Mouse (Mus musculus) lung, embryonic 16.5 days (tissue): ENCODE data around the gene Gm17657. TPM values are rescaled to one million over a fixed set of nuclear protein-coding genes. Genes with fewer than 3 reads are reported as not detected.
A peak's percentile ranks its signal among the peaks of the same experiment; 100 is the strongest.
"Not testable (repeated sequence)": the region's sequence is repeated elsewhere in the genome, so short reads cannot be mapped to it uniquely, and the experiment has no call there.

ENCODE experiments used
- ATAC-seq: fragments of 200-750 bp; cut with Nextera tagmentation; 2 replicates; pipeline ENCODE4 v1.8.0; 2017; ENCODE audit warnings: low read depth, mild to moderate bottlenecking, moderate library complexity
- H3K27ac ChIP-seq: fragments of 300-500 bp; sonication (generic); 2 replicates; pipeline ENCODE4 v1.5.1; 2014; ENCODE audit warnings: mild to moderate bottlenecking, control low read depth, low read length
- H3K27me3 ChIP-seq: fragments of 300-500 bp; sonication (generic); 2 replicates; pipeline ENCODE4 v1.6.1; 2014; ENCODE audit warnings: low read depth, low read length, mixed read lengths; ENCODE audit not compliant: control insufficient read depth, insufficient read depth
- H3K36me3 ChIP-seq: fragments of 300-500 bp; sonication (generic); 2 replicates; pipeline ENCODE4 v1.6.1; 2014; ENCODE audit warnings: low read length; ENCODE audit not compliant: control insufficient read depth, insufficient read depth
- H3K4me1 ChIP-seq: fragments of 300-500 bp; sonication (generic); replicated peaks from 2 replicates; pipeline ENCODE4 v1.6.1; 2014; ENCODE audit warnings: low read length, mixed read lengths; ENCODE audit not compliant: control insufficient read depth, insufficient read depth
- H3K4me2 ChIP-seq: fragments of 300-500 bp; sonication (generic); 2 replicates; pipeline ENCODE4 v1.6.1; 2014; ENCODE audit warnings: low read depth, low read length, control low read depth
- H3K4me3 ChIP-seq: fragments of 300-500 bp; sonication (generic); 2 replicates; pipeline ENCODE4 v1.5.1; 2014; ENCODE audit warnings: mild to moderate bottlenecking, low read length, control low read depth
- H3K9ac ChIP-seq: fragments of 300-500 bp; sonication (generic); 2 replicates; pipeline ENCODE4 v1.6.1; 2014; ENCODE audit warnings: low read length, control low read depth
- H3K9me3 ChIP-seq: fragments of 300-500 bp; sonication (generic); 2 replicates; pipeline ENCODE4 v1.6.1; 2016; ENCODE audit warnings: low read length; ENCODE audit not compliant: control insufficient read depth
- WGBS: fragments of 180-500 bp; shearing (Covaris S2); extraction: QIAGEN DNeasy Blood & Tissue Kit; methylation state at CpG from one replicate; pipeline ENCODE4 v1.1.7; 2014; 5-methylcytosine and 5-hydroxymethylcytosine counted together
- polyA plus RNA-seq: library from polyadenylated mRNA; unstranded; fragments of >200 nt; fragmentation: Nextera tagmentation; extraction: Ambion mirVana; gene quantifications from 2 replicates; pipeline ENCODE4 v1.2.1, GENCODE M21; 2015

Gm17657 gene
- polyA plus RNA-seq, 1 experiment from 2014 or later: not detected

DNA sequence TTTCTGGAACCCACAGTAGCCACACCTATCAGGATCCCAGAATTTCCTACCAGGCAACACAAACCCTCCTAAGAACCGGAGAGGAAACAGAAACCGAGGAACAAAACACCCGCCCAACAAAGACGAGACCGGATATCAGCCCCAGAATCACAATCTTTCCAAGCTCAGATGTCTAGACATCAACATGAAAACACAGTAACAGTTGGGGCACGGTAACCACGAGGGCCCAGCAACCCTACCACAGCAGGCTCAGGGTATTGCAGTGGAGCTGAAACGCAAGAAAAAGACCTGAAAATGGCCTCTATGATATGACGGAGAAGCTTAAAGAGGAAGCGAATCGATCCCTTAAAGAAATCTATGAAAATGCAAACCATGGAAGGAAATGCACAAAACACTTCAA is 15.6 kb downstream of the Gm17657 start:
- H3K9ac ChIP-seq: no peak overlapping the region
- no peak overlapping the region for H3K4me2 ChIP-seq
- peaks cover 7% of the 10 kb centered on the region for H3K4me1 ChIP-seq
- 91% methylated on average over 11 of the region's 11 CpGs for WGBS
- H3K36me3 ChIP-seq: no peaks in the 10 kb centered on the region
- no peaks in the 10 kb centered on the region for H3K27me3 ChIP-seq
- ATAC-seq: no peak
- no peak overlapping the region for H3K4me3 ChIP-seq
- no peaks in the 10 kb centered on the region for H3K9me3 ChIP-seq
- H3K27ac ChIP-seq: no peak overlapping the region

DNA sequence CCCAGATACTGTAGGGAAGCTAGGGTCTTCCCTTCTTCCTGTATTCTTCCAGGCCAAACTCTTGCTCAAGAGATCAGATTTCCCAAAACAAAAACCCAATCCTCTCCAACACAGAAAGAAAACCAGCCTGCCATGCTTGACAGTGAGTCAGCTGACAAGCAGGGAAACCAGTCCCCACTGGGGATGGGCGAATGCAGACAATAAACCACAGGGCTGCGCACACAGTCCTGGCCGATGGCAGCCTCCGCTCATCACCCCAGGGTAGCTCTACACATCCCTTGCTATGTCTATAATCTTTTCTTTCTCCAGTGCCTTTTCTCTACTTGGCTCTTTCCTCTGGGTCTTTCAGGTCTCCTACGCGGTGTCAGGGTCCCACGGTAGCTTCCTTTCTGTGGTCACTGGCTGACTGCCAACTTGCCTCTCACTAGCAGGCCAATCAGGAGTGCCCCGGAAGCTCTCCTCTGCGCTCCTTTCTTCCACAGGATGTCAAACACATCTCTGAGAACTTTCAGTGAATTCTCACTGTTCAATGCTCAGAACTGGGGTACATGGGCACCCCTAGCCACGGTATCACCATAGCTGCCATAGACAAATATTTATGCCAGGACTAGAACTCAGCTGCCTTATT is 17.6 kb downstream of the Gm17657 start:
- WGBS: 42% methylated on average over 10 of the region's 10 CpGs
- Histone ChIP-seq H3K27me3 (no peaks in the 10 kb centered on the region), H3K4me1 (peaks cover 7% of the 10 kb centered on the region), H3K4me3 (no peak overlapping the region), H3K9ac (no peak overlapping the region), H3K4me2 (no peak overlapping the region), H3K9me3 (no peaks in the 10 kb centered on the region), H3K36me3 (no peaks in the 10 kb centered on the region), H3K27ac (no peak overlapping the region)
- no peak for ATAC-seq

DNA sequence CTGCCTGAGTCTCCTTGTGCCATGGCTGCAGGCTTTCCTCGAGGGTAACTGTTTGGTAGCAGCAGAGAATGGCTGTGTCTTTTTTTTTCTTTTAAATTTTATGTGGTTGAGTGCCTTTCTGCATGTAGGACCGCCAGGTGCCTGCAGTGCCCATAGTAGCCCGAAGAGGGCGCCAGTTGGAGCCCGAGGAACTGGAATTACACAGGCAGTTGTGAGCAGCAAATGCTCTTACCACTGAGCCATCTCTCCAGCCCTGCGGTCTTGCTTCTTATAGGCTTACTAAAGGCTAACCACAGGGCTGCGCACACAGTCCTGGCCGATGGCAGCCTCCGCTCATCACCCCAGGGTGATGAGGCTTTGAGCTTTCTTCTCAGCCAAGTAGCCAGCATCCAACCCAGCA is 18.2 kb downstream of the Gm17657 start:
- 75% methylated on average over 9 of the region's 9 CpGs for WGBS
- H3K9me3 ChIP-seq: no peaks in the 10 kb centered on the region
- no peaks in the 10 kb centered on the region for H3K36me3 ChIP-seq
- ATAC-seq: no peak
- H3K4me3 ChIP-seq: no peak overlapping the region
- no peak overlapping the region for H3K4me2 ChIP-seq
- no peak overlapping the region for H3K9ac ChIP-seq
- peaks cover 7% of the 10 kb centered on the region for H3K4me1 ChIP-seq
- H3K27me3 ChIP-seq: no peaks in the 10 kb centered on the region
- H3K27ac ChIP-seq: no peak overlapping the region

DNA sequence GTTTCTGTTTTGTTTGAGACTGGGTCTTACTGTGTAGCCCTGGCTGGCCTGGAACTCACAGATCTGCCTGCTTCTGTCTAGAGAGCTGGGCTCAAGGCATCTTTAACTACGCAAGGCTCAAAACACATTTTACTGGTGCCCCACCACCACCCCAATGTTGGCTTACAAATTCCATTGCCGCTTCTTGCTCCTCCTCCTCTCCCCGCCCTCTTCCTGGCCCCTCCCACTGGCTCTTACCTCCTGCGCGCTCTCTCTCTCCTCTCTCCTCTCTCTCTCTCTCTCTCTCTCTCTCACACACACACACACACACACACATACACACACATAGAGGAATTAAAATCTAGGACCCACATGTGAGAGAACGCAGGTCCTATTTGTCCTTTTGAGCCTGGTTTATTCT is 18.9 kb downstream of the Gm17657 start:
- Histone ChIP-seq H3K27ac (no peak overlapping the region), H3K27me3 (no peaks in the 10 kb centered on the region), H3K4me1 (peaks cover 7% of the 10 kb centered on the region), H3K4me2 (no peak overlapping the region), H3K9ac (no peak overlapping the region), H3K9me3 (no peaks in the 10 kb centered on the region), H3K4me3 (no peak overlapping the region), H3K36me3 (no peaks in the 10 kb centered on the region)
- no peak for ATAC-seq
- WGBS: 71% methylated on average over 6 of the region's 6 CpGs

DNA sequence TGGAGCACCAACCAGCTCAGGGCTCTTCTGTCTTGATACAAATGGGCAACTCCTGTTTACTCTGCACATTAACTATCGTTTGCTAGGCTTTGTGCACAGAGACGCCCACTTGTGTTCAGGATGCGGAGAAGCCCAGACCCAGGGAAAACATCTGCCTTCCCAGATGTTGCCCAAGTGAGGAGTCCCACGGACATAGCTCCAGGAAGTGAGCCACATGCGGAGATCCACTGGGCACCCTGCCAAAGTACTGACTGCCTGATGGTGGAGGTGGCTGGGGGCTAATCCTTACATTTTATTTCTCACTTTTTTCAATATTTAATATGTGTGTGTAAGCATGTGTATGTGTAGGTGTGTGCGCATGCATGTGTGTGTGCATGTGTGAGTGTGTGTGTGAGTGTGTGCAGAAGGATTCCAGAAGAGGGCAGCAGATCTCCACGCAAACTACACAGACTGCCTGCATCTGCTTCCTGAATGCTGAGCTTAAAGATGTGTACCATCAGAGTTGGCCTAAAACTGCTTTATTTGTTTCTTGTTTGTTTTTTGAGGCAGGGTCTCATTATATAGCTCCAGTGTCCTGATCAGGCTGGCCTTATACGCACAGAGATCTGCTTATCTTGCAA is 20.8 kb downstream of the Gm17657 start:
- Histone ChIP-seq H3K4me1 (peaks cover 7% of the 10 kb centered on the region), H3K9me3 (no peaks in the 10 kb centered on the region), H3K4me2 (no peak overlapping the region), H3K4me3 (no peak overlapping the region), H3K36me3 (no peaks in the 10 kb centered on the region), H3K27ac (no peak overlapping the region), H3K27me3 (no peaks in the 10 kb centered on the region), H3K9ac (no peak overlapping the region)
- 64% methylated on average over 8 of the region's 8 CpGs for WGBS
- ATAC-seq: peak; percentile 15; the same call in 1 of the 2 replicates

DNA sequence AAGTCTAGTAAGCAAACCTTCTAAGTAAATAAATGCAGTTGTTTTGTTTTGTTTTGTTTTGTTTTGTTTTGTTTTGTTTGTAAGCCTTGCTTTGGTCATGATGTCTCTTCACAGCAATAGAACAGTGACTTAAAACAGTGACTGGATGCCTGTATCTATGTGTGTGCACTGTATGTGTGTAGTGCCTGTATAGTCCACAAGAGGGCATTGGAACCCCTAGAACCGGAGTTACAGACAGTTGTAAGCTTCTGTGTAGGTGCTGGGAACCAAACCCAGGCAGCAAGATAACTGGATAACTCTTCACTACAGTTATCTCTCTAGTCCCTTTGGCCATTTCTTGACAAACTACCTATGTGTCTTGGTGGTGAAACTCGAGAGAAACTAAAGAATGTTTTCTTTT is 23.8 kb downstream of the Gm17657 start:
- ATAC-seq: no peak
- no peak overlapping the region for H3K4me3 ChIP-seq
- H3K9me3 ChIP-seq: no peaks in the 10 kb centered on the region
- no peaks in the 10 kb centered on the region for H3K4me1 ChIP-seq
- H3K27ac ChIP-seq: no peak overlapping the region
- no peaks in the 10 kb centered on the region for H3K36me3 ChIP-seq
- H3K27me3 ChIP-seq: no peaks in the 10 kb centered on the region
- no peak overlapping the region for H3K4me2 ChIP-seq
- no peak overlapping the region for H3K9ac ChIP-seq
- 79% methylated on average over 2 of the region's 2 CpGs for WGBS

DNA sequence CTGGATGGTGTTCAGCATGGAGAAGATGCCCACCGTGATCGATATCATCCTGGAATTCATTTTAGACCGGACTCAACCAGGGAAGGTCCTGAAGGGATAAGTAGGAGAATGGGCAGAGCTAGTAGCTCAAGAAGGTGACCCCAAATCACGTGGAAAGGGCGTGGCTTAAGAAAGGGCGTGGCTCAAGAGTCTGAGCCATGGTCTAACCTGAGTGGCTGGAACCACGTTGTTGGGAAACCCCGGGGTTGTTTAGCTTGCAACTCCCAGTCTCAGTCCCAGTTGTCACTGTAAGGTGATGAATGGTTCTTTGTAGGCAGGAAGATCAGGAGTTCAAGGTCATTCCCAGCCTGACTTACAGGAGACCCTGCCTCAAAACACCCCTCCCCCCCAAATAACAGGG is 29.7 kb downstream of the Gm17657 start:
- 66% methylated on average over 8 of the region's 8 CpGs for WGBS
- no peaks in the 10 kb centered on the region for H3K36me3 ChIP-seq
- H3K27ac ChIP-seq: no peak overlapping the region
- no peak overlapping the region for H3K4me2 ChIP-seq
- no peak overlapping the region for H3K9ac ChIP-seq
- no peaks in the 10 kb centered on the region for H3K9me3 ChIP-seq
- H3K4me1 ChIP-seq: no peaks in the 10 kb centered on the region
- ATAC-seq: no peak
- H3K27me3 ChIP-seq: no peaks in the 10 kb centered on the region
- H3K4me3 ChIP-seq: no peak overlapping the region

DNA sequence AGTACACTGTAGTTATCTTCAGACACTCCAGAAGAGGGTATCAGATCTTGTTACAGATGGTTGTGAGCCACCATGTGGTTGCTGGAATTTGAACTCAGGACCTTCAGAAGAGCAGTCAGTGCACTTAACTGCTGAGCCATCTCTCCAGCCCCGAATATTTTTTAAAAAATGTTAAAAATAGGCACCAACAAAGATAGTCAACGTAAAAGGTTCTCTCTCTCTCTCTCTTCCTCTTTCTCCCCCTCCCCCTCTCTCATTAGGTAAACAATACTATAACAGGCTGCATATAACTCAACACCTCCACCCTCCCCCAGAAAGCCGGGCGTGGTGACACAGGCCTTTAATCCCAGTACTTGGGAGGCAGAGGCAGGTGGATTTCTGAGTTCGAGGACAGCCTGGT is 30.8 kb downstream of the Gm17657 start:
- 81% methylated on average over 5 of the region's 5 CpGs for WGBS

DNA sequence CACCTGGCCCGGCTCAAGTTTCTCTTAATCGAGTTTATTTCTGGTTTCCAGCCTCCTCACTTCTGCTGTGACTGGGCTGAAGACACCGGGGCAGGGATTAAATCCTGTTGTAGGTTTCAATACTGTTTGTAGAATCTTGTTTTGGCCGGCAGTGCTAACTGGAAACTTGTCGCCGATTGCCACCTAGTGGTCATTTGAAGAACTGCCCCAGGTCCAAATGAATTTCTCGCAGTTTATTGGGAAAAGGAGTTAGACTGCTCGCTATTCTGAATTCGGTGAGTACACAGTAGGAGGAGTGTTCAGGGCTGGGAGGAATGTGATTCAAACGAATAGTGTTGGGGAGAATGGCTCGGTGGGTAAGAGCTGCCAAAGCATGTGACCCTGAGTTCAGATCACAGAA is 35.0 kb downstream of the Gm17657 start:
- Histone ChIP-seq H3K36me3 (no peaks in the 10 kb centered on the region), H3K9ac (no peak overlapping the region), H3K27me3 (no peaks in the 10 kb centered on the region), H3K4me3 (no peak overlapping the region), H3K27ac (no peak overlapping the region), H3K4me1 (peaks cover 2% of the 10 kb centered on the region; the same call in 1 of the 2 replicates), H3K4me2 (no peak overlapping the region), H3K9me3 (no peaks in the 10 kb centered on the region)
- ATAC-seq: peak; percentile 39
- 2% methylated on average over 11 of the region's 11 CpGs for whole genome bisulfite sequencing

More for the DNA sequence above, 30.8 kb downstream of the Gm17657 start:
- not testable (repeated sequence) for H3K9ac ChIP-seq, H3K4me1 ChIP-seq, ATAC-seq, H3K4me2 ChIP-seq, H3K9me3 ChIP-seq, H3K4me3 ChIP-seq, H3K27me3 ChIP-seq, H3K27ac ChIP-seq, H3K36me3 ChIP-seq
